Mouse (Mus musculus): Measurements from ENCODE around the gene Cd200r4. TPM values are rescaled to one million over a fixed set of nuclear protein-coding genes. Genes with fewer than 3 reads are reported as not detected.
"Not testable (repeated sequence)": the region's sequence is repeated elsewhere in the genome, so short reads cannot be mapped to it uniquely, and the experiment has no call there.

Gene Cd200r4
- 0.10 and 0.55 TPM in 2 replicates for polyA plus RNA-seq (2012; rRNA removed)

GRCm38 (mm10) chr16:44811544-44811943 lies at the start of gene Cd200r4:
Cd200r4 (plus strand) TSS chr16:44811733.
- DNase-seq (ENCODE audit: extremely low spot score in 1 of 2, low spot score in 1 of 2), result no peak

GRCm38 (mm10) chr16:44761811-44762210 lies 49.7 kb upstream of the Cd200r4 start:
- no peak for DNase-seq (ENCODE audit: extremely low spot score in 1 of 2, low spot score in 1 of 2)

- DNase-seq (ENCODE audit: extremely low spot score in 1 of 2, low spot score in 1 of 2), result no peak
Observed at GRCm38 (mm10) chr16:44765555-44766319, 45.8 kb upstream of the Cd200r4 start, which contains the start of gene Cd200r1. Cd200r1 (plus strand) TSS chr16:44765736.

GRCm38 (mm10) chr16:44766320-44766892 lies 45.1 kb upstream of the Cd200r4 start:
- DNase-seq (ENCODE audit: extremely low spot score in 1 of 2, low spot score in 1 of 2), result peak; percentile 37 to 65

- DNase-seq (ENCODE audit: extremely low spot score in 1 of 2, low spot score in 1 of 2), result no peak
Observed at GRCm38 (mm10) chr16:44767506-44767905, 44.0 kb upstream of the Cd200r4 start.

GRCm38 (mm10) chr16:44767967-44768366 lies 43.6 kb upstream of the Cd200r4 start:
- DNase-seq (ENCODE audit: extremely low spot score in 1 of 2, low spot score in 1 of 2), result peak in 1 of 2 experiments; percentile 42

- DNase-seq (ENCODE audit: extremely low spot score in 1 of 2, low spot score in 1 of 2), result no peak
Observed at GRCm38 (mm10) chr16:44772577-44772976, 39.0 kb upstream of the Cd200r4 start.

GRCm38 (mm10) chr16:44773673-44774072 lies 37.9 kb upstream of the Cd200r4 start:
- DNase-seq (ENCODE audit: extremely low spot score in 1 of 2, low spot score in 1 of 2), result no peak

- no peak for DNase-seq (ENCODE audit: extremely low spot score in 1 of 2, low spot score in 1 of 2)
Observed at GRCm38 (mm10) chr16:44774201-44774600, 37.3 kb upstream of the Cd200r4 start.

- DNase-seq (ENCODE audit: extremely low spot score in 1 of 2, low spot score in 1 of 2), result peak in 1 of 2 experiments; percentile 33
Observed at GRCm38 (mm10) chr16:44778538-44779147, 32.9 kb upstream of the Cd200r4 start.

GRCm38 (mm10) chr16:44779494-44779893 lies 32.0 kb upstream of the Cd200r4 start:
- no peak for DNase-seq (ENCODE audit: extremely low spot score in 1 of 2, low spot score in 1 of 2)

- DNase-seq (ENCODE audit: extremely low spot score in 1 of 2, low spot score in 1 of 2), result no peak
Observed at GRCm38 (mm10) chr16:44780751-44781150, 30.8 kb upstream of the Cd200r4 start.

- DNase-seq (ENCODE audit: extremely low spot score in 1 of 2, low spot score in 1 of 2), result no peak
Observed at GRCm38 (mm10) chr16:44786934-44787333, 24.6 kb upstream of the Cd200r4 start.

- no peak for DNase-seq (ENCODE audit: extremely low spot score in 1 of 2, low spot score in 1 of 2)
Observed at GRCm38 (mm10) chr16:44794416-44794815, 17.1 kb upstream of the Cd200r4 start.

GRCm38 (mm10) chr16:44805976-44806375 lies 5.6 kb upstream of the Cd200r4 start:
- DNase-seq (ENCODE audit: extremely low spot score in 1 of 2, low spot score in 1 of 2), result no peak

- DNase-seq (ENCODE audit: extremely low spot score in 1 of 2, low spot score in 1 of 2), result not testable (repeated sequence)
Observed at GRCm38 (mm10) chr16:44810223-44810622, 1.3 kb upstream of the Cd200r4 start.

GRCm38 (mm10) chr16:44812468-44813065 lies 1.0 kb downstream of the Cd200r4 start:
- no peak for DNase-seq (ENCODE audit: extremely low spot score in 1 of 2, low spot score in 1 of 2)

GRCm38 (mm10) chr16:44818010-44818409 lies 6.5 kb downstream of the Cd200r4 start:
- no peak for DNase-seq (ENCODE audit: extremely low spot score in 1 of 2, low spot score in 1 of 2)

GRCm38 (mm10) chr16:44820545-44820944 lies 9.0 kb downstream of the Cd200r4 start:
- DNase-seq (ENCODE audit: extremely low spot score in 1 of 2, low spot score in 1 of 2), result no peak

GRCm38 (mm10) chr16:44832286-44832685 lies 20.8 kb downstream of the Cd200r4 start:
- DNase-seq (ENCODE audit: extremely low spot score in 1 of 2, low spot score in 1 of 2), result no peak

- DNase-seq (ENCODE audit: extremely low spot score in 1 of 2, low spot score in 1 of 2), result peak in 1 of 2 experiments; percentile 23
Observed at GRCm38 (mm10) chr16:44833189-44833588, 21.7 kb downstream of the Cd200r4 start.
